Mouse (Mus musculus): ENCODE measurements around the gene Gm47841. TPM values are rescaled to one million over a fixed set of nuclear protein-coding genes. Genes with fewer than 3 reads are reported as not detected.
A peak's percentile ranks its signal among the peaks of the same experiment; 100 is the strongest.

Gene Gm47841
- polyA plus RNA-seq, 1 experiment from 2014 or later = not detected

DNA sequence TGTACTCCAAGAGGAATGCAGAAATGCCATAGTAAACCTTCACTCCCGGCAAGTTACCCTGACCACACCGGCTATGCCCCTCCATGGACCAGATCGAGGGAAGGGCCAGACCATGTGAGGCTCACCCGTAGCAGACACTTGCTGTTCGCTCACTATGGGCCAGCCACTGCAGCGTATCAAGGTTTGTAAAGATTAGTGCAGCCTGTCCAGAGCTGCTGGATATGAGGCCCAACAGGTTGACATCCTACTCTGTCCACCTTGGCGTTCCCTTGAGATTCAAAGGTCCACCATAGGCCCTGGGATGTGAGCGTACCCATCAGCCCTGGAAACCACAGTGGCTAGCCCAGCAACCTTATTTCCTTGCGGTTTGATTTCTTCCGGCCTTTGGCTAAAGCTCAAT is 7.3 kb upstream of the Gm47841 start:
- 65% methylated on average over 10 of the region's 10 CpGs for WGBS (ENCODE audit: insufficient replicate concordance)
- H3K27me3 ChIP-seq = peaks cover 77% of the 10 kb centered on the region
- no peak overlapping the region for H3K4me3 ChIP-seq (replicated peaks)
- H3K36me3 ChIP-seq (replicated peaks) = no peaks in the 10 kb centered on the region
- no peak overlapping the region for H3K9ac ChIP-seq
- no peak overlapping the region for H3K4me2 ChIP-seq
- 0 out of 2 replicates have a peak, but pooled peaks cover 9% of the 10 kb centered on the region for H3K4me1 ChIP-seq (replicated peaks)
- ATAC-seq (ENCODE audit: insufficient read depth) = no peak
- no peak overlapping the region for H3K27ac ChIP-seq (replicated peaks)
- no peaks in the 10 kb centered on the region for H3K9me3 ChIP-seq (replicated peaks)

DNA sequence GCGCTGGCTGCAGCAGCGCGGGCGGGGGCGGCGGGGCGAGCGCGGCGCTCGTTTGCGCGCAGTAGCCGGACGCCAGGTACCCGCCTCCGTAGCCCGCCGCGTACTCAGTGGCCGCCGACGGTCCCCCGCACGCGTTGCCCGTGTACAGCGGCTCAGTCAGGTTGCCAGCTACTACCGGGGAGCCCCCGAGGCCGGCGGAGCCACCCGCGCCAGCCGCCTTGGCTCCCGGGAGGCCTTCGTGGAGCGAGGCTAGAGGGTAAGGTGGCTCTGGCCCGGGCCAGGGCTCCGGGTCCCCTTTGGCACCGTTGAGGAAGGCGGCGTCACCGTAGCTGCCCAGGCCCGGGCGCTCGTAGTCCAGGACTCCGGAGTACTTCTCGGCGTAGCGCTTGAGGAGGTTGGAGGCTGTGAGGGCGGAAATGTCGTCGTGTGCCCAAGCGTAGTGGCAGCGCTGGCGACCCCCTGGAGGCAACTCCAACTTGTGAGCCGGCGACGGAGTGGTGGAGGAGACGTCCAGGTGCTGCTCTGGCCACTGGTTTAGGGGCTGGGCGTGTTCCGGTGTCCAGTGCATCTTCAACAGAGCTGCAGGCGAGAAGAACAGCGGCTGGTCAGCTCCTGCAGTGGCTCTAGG is 6.7 kb upstream of the Gm47841 start:
- ATAC-seq (ENCODE audit: insufficient read depth) = no peak
- Histone ChIP-seq H3K9me3 (replicated peaks) (no peaks in the 10 kb centered on the region), H3K9ac (no peak overlapping the region), H3K27me3 (peaks cover 83% of the 10 kb centered on the region), H3K4me2 (peak overlapping the region; percentile 47), H3K27ac (replicated peaks) (no peak overlapping the region), H3K4me1 (replicated peaks) (0 out of 2 replicates have a peak, but pooled peaks cover 9% of the 10 kb centered on the region), H3K36me3 (replicated peaks) (no peaks in the 10 kb centered on the region), H3K4me3 (replicated peaks) (peak overlapping the region; percentile 29)
- WGBS (ENCODE audit: insufficient replicate concordance) = 16% methylated on average over 65 of the region's 65 CpGs

DNA sequence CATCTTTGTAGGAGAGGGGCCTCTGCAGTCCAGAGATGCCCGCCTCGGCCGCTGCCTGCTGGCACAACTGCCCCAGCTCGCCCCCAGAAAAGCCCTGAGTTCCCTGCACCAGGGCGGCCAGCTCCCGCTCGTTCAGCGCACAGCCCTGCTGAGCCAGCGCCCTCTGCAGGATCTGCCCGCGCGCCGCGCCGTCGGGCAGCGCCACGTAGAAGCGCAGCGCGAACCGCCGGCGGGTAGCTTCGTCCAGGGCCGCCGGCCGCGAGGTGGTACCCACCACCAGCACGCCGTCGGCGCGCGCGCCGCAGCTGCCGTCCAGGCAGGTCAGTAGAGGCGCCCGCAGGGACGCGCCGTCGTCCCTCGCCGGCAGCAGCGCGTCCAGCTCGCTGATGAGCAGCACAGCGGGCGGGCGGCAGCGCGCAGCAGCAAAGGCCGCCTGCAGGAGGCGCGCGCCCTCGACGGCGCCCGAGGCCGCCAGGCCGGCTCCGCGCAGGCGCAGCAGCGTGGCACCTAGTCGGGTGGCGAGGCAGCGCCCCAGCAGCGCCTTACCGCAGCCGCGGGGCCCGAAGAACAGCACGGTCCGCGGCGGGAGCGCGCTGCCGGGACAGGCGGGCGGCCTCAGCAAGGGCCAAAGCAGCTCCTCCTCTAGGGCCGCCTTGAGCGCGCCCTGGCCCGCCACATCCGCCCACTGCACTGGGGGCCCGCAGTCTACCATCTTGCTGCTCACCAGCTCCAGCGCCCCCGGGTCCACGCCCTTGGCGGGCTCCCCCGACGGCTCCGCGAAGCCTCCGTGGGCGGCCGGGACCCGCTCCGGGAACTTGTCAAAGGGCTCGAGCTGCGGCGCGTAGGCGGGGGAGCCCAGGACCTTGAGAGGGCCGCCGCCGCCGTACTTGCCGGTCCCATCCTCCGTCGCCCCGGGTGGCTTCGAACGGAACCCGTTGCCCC is 5.6 kb upstream of the Gm47841 start:
- Histone ChIP-seq H3K27ac (replicated peaks) (no peak overlapping the region), H3K4me1 (replicated peaks) (0 out of 2 replicates have a peak, but pooled peaks cover 9% of the 10 kb centered on the region), H3K4me3 (replicated peaks) (peak overlapping the region; percentile 29), H3K4me2 (peak overlapping the region; percentile 47), H3K9me3 (replicated peaks) (no peaks in the 10 kb centered on the region), H3K9ac (no peak overlapping the region), H3K36me3 (replicated peaks) (no peaks in the 10 kb centered on the region), H3K27me3 (peaks cover 94% of the 10 kb centered on the region)
- 18% methylated on average over 119 of the region's 120 CpGs for WGBS (ENCODE audit: insufficient replicate concordance)
- no peak for ATAC-seq (ENCODE audit: insufficient read depth)

DNA sequence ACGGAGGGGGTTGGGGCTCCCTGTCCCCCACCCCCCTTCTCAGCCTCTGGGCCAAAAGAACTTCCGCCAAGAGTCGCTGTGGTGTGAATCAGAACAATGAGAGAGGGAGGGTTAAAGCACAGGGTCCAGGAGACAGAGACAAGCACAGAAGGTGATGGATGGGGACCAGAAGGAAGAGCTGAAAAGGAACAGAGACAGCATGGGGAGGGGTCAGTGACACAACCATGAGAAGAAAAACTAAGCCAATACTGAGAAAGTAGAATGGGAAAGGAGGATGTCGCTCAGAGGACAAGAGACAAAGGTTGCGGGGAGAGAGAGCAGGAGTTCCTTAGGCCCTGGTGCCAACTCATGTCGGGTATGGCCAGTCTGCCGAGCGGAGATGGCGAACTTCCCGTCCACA is 4.7 kb upstream of the Gm47841 start:
- H3K27ac ChIP-seq (replicated peaks) = no peak overlapping the region
- H3K9me3 ChIP-seq (replicated peaks) = no peaks in the 10 kb centered on the region
- WGBS (ENCODE audit: insufficient replicate concordance) = 45% methylated on average over 10 of the region's 10 CpGs
- H3K36me3 ChIP-seq (replicated peaks) = no peaks in the 10 kb centered on the region
- peaks cover 12% of the 10 kb centered on the region for H3K4me1 ChIP-seq (replicated peaks)
- peaks cover 99% of the 10 kb centered on the region for H3K27me3 ChIP-seq
- ATAC-seq (ENCODE audit: insufficient read depth) = no peak
- H3K4me2 ChIP-seq = no peak overlapping the region
- H3K4me3 ChIP-seq (replicated peaks) = no peak overlapping the region
- H3K9ac ChIP-seq = no peak overlapping the region

DNA sequence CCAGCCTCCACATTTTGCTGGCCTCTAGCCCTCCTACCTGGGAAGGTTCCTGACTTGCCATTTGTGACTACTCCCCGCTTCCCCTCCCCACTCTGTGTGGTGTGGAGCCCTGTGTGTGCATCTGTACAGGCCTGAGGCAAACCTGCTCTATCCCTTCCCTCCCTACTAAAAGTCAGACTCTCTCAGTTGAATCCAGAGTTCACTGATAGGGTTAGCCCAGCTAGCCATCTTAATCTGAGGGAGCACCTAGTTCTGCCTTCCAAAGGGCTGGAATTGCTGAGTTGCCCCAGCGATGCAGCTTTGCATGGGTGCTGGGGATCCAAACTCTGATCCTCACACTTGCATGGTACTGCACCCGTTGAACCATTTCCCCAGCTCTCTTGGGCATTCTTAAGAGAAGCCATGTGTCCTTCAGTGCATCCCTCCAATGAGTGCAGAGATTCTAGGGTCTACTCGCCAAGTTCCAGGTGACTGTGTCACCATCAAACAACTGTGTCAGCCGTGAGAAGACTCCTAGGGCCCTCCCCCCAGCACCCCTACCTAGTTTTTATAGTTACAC is 1.2 kb upstream of the Gm47841 start:
- no peaks in the 10 kb centered on the region for H3K9me3 ChIP-seq (replicated peaks)
- no peaks in the 10 kb centered on the region for H3K36me3 ChIP-seq (replicated peaks)
- H3K4me3 ChIP-seq (replicated peaks) = no peak overlapping the region
- peaks cover 100% of the 10 kb centered on the region for H3K27me3 ChIP-seq
- no peak for ATAC-seq (ENCODE audit: insufficient read depth)
- no peak overlapping the region for H3K27ac ChIP-seq (replicated peaks)
- H3K4me1 ChIP-seq (replicated peaks) = peaks cover 17% of the 10 kb centered on the region
- H3K9ac ChIP-seq = no peak overlapping the region
- H3K4me2 ChIP-seq = no peak overlapping the region
- WGBS (ENCODE audit: insufficient replicate concordance) = 40% methylated on average over 5 of the region's 5 CpGs

DNA sequence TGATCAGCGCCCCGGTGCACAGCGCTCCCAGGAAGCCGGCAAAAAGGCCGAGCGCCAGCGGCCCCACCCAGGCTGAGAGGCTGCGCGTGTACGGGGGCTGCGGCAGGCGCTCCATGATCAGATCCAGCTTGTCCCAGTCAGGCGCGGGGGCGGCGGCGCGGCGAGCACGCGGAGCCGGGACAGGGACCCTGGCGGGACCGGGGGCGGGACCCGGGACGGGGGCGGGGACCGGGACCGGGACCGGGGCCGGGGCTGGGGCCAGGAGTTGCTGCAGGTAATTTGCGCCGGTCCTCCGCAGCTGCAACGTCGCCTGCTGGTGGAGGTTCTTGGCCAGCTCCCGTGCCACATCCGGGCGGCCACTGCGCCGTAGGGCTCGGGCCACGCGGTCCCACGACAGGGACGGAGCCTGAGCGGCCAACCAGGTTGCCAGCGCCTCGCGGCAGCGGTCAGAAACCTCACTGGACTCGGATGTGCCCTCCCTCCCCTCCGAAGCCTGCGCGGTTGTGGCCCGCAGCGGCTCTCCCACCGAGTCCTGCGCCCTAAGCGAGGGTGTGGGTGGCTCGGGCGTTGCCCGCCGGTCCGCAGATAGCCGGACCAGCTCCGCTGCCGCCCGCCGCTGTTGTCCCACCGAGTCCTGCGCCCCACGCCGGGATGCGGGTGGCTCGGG is 537 bp downstream of the Gm47841 start:
- no peak overlapping the region for H3K27ac ChIP-seq (replicated peaks)
- WGBS (ENCODE audit: insufficient replicate concordance) = under 1% methylated on average over 77 of the region's 77 CpGs
- no peaks in the 10 kb centered on the region for H3K36me3 ChIP-seq (replicated peaks)
- H3K4me1 ChIP-seq (replicated peaks) = peaks cover 12% of the 10 kb centered on the region
- H3K4me3 ChIP-seq (replicated peaks) = peak overlapping the region; percentile 37
- H3K9me3 ChIP-seq (replicated peaks) = no peaks in the 10 kb centered on the region
- no peak for ATAC-seq (ENCODE audit: insufficient read depth)
- H3K27me3 ChIP-seq = peaks cover 96% of the 10 kb centered on the region
- no peak overlapping the region for H3K9ac ChIP-seq
- H3K4me2 ChIP-seq = peak overlapping the region; percentile 60

DNA sequence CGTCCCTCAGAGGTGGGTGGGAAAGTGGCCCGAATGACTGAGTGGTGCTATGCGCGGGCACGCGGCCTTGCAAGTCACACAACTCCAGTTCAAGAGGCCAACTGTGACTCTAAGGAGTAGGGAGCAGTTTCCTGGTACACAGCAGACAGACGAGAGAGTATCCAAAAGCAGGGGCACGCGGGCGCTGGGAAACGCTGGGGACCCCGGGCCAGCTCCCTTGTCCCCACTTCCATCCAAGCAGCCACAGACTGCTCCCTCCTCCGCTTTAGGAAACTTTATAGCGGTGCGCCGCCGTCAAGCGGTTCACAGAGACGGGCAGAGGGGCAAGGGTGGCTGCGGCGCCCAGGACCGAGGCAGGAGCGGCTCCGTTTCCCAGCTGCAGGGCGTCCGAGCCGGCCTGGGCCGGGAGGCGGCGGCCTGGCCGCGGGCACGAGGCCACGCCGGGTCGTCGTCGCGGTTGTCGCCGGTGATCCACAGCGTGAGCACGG is 1.1 kb downstream of the Gm47841 start:
- Histone ChIP-seq H3K4me3 (replicated peaks) (peak overlapping the region; percentile 37), H3K4me2 (peak overlapping the region; percentile 60), H3K27ac (replicated peaks) (no peak overlapping the region), H3K9me3 (replicated peaks) (no peaks in the 10 kb centered on the region), H3K27me3 (peaks cover 95% of the 10 kb centered on the region), H3K9ac (no peak overlapping the region), H3K4me1 (replicated peaks) (peaks cover 12% of the 10 kb centered on the region), H3K36me3 (replicated peaks) (no peaks in the 10 kb centered on the region)
- no peak for ATAC-seq (ENCODE audit: insufficient read depth)
- WGBS (ENCODE audit: insufficient replicate concordance) = 3% methylated on average over 43 of the region's 43 CpGs

DNA sequence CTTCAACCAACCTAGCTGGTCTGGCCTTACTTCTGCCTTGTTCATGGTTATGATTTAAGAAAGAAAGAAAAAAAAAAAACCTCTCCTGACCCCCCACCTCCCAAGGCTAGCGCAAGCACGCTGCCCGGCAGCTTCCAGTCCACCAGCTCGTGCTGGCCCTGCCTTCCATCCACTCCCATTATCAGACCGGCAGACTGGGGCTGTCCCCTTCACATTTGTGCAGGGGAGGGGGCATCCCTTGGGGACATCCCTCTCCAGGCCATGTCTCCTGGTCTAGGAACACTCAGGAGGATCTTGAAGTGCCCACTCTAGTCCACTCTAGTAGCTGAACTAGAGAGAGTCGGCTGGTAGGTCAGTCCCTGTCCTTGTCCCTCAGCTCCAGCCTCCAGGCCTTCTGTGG is 2.7 kb downstream of the Gm47841 start:
- H3K27ac ChIP-seq (replicated peaks) = no peak overlapping the region
- no peaks in the 10 kb centered on the region for H3K9me3 ChIP-seq (replicated peaks)
- H3K4me3 ChIP-seq (replicated peaks) = no peak overlapping the region
- no peak overlapping the region for H3K4me2 ChIP-seq
- H3K27me3 ChIP-seq = peaks cover 95% of the 10 kb centered on the region
- H3K36me3 ChIP-seq (replicated peaks) = no peaks in the 10 kb centered on the region
- ATAC-seq (ENCODE audit: insufficient read depth) = no peak
- WGBS (ENCODE audit: insufficient replicate concordance) = 25% methylated on average over 6 of the region's 6 CpGs
- H3K9ac ChIP-seq = no peak overlapping the region
- peaks cover 12% of the 10 kb centered on the region for H3K4me1 ChIP-seq (replicated peaks)

DNA sequence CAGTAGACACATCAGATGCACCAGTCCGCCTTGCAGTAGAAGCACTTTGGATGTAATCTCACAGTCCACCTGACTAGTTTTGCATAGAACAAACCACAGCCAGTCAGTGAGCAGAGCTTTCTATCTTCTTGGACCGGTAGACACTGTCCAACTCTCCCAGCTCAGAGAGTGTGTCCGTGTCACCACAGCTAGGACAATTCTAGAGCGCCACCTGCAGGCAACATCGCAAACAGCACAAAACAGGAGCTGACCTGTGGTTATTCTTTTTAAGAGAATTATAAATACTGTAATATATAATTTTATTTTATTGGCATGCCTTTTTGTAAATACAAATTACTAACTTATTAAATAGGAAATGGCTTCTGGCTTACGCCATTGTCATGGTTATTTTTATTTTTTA is 4.6 kb downstream of the Gm47841 start:
- H3K4me2 ChIP-seq = no peak overlapping the region
- H3K4me1 ChIP-seq (replicated peaks) = peaks cover 12% of the 10 kb centered on the region
- H3K27me3 ChIP-seq = peaks cover 94% of the 10 kb centered on the region
- H3K9ac ChIP-seq = no peak overlapping the region
- WGBS (ENCODE audit: insufficient replicate concordance) = 17% methylated on average over 6 of the region's 6 CpGs
- H3K36me3 ChIP-seq (replicated peaks) = no peaks in the 10 kb centered on the region
- no peak for ATAC-seq (ENCODE audit: insufficient read depth)
- H3K9me3 ChIP-seq (replicated peaks) = no peaks in the 10 kb centered on the region
- no peak overlapping the region for H3K27ac ChIP-seq (replicated peaks)
- no peak overlapping the region for H3K4me3 ChIP-seq (replicated peaks)

DNA sequence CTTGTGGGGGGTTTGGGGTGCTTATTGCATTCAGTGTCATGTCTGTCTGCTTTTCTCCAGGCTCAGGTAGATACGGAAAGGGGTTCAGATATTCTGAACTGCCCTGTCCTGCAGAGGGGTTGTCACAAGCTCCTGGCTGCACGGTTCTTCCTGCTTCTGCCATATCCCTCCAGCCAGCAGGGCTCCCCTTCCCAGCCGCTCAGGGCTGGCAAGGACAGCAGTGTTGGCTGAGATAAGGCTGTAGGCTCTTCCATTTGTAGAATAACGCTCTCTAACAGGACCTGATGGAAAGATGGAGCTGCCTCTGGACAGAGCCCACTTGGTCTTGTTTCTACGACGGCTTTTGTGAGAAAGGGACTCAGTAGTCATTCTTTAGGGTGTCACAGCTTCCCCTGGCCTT is 5.2 kb downstream of the Gm47841 start:
- Histone ChIP-seq H3K4me2 (no peak overlapping the region), H3K9ac (no peak overlapping the region), H3K36me3 (replicated peaks) (no peaks in the 10 kb centered on the region), H3K4me1 (replicated peaks) (peaks cover 10% of the 10 kb centered on the region), H3K9me3 (replicated peaks) (no peaks in the 10 kb centered on the region), H3K4me3 (replicated peaks) (no peak overlapping the region), H3K27ac (replicated peaks) (no peak overlapping the region), H3K27me3 (peaks cover 88% of the 10 kb centered on the region)
- WGBS (ENCODE audit: insufficient replicate concordance) = 45% methylated on average over 6 of the region's 6 CpGs
- ATAC-seq (ENCODE audit: insufficient read depth) = no peak

DNA sequence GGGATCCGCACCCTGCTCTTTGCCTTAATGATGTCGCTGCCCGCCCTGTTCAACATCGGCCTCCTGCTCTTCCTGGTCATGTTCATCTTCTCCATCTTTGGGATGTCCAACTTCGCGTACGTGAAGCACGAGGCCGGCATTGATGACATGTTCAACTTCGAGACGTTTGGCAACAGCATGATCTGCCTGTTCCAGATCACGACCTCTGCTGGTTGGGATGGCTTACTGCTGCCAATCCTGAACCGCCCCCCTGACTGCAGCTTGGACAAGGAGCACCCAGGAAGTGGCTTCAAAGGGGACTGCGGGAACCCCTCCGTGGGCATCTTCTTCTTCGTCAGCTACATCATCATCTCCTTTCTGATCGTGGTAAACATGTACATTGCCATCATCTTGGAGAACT is 7.5 kb downstream of the Gm47841 start:
- Histone ChIP-seq H3K4me3 (replicated peaks) (no peak overlapping the region), H3K9me3 (replicated peaks) (no peaks in the 10 kb centered on the region), H3K9ac (no peak overlapping the region), H3K4me2 (no peak overlapping the region), H3K27me3 (peaks cover 65% of the 10 kb centered on the region), H3K36me3 (replicated peaks) (no peaks in the 10 kb centered on the region), H3K27ac (replicated peaks) (no peak overlapping the region), H3K4me1 (replicated peaks) (no peaks in the 10 kb centered on the region)
- ATAC-seq (ENCODE audit: insufficient read depth) = no peak
- WGBS (ENCODE audit: insufficient replicate concordance) = 33% methylated on average over 17 of the region's 17 CpGs
